Mouse (Mus musculus): Measurements from ENCODE around the gene 1700088E04Rik.

Gene 1700088E04Rik

DNA sequence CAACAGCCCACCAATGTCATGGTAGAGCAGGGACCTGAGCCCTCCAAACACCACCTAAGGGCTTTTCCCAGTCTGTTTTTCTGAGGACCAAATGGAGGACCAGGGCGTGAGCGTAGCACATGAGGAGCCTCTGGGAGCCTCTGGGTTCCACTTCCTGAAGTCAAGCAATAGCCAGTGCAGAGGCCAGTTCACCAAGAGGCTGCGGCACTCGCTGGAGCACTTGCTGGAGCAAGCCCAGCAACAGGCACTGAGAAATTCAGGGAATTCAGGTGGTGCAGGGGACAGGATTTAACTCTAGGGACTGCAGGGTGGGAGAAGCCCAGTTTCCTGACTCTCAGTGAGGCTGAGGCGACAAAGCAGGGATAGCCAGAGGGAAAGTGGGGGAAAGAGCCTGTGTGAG is 42.8 kb downstream of the 1700088E04Rik start:
- no peak for DNase-seq

DNA sequence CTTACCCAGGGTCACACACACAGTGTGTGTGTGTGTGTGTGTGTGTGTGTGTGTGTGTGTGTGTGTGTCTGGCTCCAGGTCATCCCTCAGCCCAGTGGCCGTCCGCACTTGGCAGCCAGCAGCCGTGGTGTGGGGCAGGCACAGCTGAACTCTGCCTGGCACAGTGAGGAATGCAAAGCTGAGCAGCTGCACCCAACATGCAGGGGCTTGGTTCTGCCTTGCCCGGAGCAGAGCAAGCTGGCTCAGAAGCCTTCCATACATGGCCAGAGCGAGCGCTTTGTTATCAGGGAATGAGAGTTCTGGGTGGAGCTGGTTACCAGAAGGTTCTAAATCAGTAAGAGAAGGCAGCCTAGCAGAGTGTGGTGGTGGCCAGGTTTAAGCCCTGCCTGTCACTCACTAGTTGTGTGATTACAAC is 43.4 kb downstream of the 1700088E04Rik start:
- peak; percentile 47 to 67 for DNase-seq

DNA sequence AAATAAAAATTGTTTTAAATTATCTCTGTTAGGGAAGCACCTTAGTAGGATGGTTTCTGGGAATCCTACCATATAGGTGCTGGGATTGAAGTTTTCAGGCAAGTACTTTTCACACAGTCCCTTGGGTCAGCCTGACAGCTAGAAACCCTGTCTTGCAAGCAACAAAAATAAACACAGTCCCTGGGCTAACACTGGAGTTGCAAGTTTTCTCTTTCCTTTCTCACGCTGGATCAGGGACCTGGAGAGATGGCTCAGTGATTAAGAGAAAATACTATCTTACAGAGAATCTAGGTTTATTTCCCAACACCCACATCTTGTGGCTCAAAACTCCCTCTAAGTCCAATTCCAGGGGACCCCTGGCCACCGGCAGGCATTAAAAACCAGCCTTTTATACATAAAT is 43.9 kb downstream of the 1700088E04Rik start:
- DNase-seq = no peak

DNA sequence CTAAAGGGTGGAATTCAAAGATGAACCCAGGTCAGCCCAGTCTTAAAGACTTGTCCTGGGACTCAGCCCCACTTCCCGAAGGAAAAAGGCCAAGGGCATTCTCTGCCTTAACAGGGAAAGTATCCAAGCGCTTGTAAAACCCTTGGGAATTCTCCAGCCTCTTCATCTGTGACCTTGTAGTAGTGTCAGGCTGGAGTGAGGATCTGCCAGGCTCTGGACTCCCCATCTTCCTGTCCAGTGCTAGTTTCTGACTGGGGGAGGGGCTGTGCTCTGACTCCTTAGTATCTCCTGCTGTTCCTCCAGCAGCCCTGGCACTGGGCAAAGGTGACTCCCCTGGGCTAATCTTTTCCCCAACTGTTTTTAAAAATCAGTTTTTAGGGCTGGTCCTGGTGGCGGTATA is 44.5 kb downstream of the 1700088E04Rik start:
- no peak for DNase-seq

DNA sequence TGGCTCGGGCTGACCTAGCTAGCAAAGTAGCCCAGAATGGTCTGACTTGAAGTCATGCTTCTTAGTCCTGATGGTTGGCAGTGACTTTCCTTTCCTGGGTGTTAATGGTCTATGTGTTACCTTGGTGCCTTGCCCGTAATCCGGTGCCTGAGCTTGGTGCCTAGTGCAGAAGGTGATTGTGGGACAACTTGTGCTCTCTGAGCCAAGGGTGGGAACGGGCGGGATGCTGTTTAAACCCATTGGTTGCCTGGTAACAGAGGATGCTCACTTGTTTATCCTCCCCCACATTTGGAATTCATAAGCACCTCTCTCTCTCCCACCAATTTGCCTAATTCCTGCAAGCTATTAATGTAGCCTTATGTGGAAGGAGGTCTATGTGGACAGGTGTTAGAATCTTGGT is 45.6 kb downstream of the 1700088E04Rik start:
- no peak for DNase-seq

DNA sequence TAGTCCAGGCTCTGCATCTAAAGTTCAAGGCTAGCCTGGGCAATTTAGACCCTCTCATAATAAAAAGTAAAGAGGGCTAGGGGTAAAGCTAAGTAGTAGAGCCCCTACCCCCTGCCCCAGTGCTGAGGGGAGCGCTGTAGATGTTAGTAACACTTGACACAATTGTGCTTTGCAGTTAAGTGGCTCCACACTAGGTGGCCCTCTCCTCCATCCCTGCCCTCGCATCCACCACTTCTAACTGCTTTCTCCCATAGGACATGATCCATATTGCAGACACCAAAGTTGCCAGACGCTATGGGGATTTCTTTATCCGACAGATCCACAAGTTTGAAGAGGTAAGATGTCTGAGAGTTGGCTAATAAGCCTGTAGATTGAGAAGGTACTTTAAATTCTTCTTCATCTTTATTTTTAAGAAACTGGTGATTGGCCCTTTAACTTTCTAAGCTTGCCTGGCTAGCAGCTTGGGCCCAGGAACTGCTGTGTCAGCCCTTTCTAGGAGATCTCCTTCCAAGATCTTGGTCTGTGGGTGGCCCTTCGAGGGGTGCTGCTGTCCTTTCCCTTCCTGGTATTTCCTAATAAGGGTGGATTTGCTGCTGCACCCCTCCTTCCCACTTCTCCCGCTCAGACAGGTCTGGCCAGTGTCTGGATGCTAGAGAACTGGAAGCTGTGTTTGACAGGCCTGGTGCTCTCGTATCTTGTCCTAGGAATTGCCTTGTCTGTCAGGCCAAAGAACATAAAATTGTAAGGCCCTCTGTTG is 47.8 kb downstream of the 1700088E04Rik start:
- peak; percentile 27 to 43 for DNase-seq

DNA sequence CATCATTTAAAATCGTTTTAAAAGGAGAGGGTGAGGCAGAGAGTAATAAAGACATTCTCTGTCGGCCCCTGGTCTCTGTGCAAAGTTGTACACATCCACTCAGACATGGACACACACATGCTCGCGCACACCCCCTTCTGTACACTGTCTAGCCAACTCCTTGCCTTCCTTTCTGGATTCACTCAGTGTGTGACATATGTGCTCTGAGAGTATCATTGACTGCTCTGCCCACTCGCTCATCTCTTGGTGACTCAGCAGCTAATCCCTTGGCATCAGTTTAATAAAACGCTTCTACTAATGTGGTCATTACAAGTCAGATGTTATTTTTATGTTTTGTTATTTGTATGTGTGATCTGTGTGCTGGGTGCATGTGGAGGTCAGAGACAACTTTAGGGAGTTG is 48.8 kb downstream of the 1700088E04Rik start:
- no peak for DNase-seq

DNA sequence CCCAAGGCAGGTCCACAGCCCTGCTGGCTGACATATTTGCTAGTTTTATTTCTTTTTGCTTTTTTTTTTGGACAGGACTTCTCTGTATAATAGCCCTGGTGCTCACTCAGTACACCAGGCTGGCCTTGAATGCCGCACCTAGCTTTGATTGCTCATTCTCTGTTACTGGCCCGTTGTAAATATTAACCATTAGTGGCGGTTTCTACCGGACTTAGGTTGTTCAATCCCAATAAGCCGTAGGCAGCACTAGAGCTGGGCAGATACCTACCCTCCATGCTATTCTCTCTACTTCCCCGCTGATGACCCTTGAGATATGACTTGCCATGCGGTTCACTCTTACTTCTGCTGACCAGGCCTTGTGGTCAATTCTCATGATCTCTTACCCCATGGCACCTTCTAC is 61.5 kb downstream of the 1700088E04Rik start:
- no peak for DNase-seq
